In genomic region chr9:36769048-36769413, GRCm38 (mm10) we compare ENCODE assay signal across 8 mouse cellular contexts. TPM values are rescaled to one million over a fixed set of nuclear protein-coding genes. Genes with fewer than 3 reads are reported as not detected.
DNase-seq lines count a peak whose midpoint lies in the region; ATAC-seq lines count a peak whose summit lies in the region.

No protein-coding gene starts in this region.

- peaks cover 8% of the 10 kb centered on the region; the same call in 1 of the 2 replicates for H3K36me3 ChIP-seq in kidney, embryonic 14.5 days (ENCODE audit: control insufficient read depth, insufficient read depth, low read length)
- peaks cover 2% of the 10 kb centered on the region for H3K36me3 ChIP-seq in forebrain, embryonic 14.5 days (ENCODE audit: control insufficient read depth, insufficient read depth, low read length)
- peaks cover 3% of the 10 kb centered on the region for H3K36me3 ChIP-seq in midbrain, embryonic 12.5 days

- peak; percentile 3 for DNase-seq in CD4-positive, CD25-positive, alpha-beta regulatory T cell, adult 2 months (ENCODE audit: low read depth, low spot score)
- DNase-seq in kidney, postnatal 14 days = no peak
- no peak for DNase-seq in forebrain, embryonic 14.5 days (ENCODE audit: low spot score)
- DNase-seq in frontal cortex, postnatal 25 days (ENCODE audit: low spot score in 2 of 2) = no peak
- DNase-seq in right cerebral cortex, postnatal 25 days = no peak

- WGBS in kidney, embryonic 14.5 days = 86% methylated on average over 1 of the region's 1 CpGs
- WGBS in forebrain, embryonic 14.5 days = 78% methylated on average over 1 of the region's 1 CpGs
- 96% methylated on average over 1 of the region's 1 CpGs for WGBS in midbrain, embryonic 12.5 days

- H3K9me3 ChIP-seq in kidney, embryonic 14.5 days (ENCODE audit: control insufficient read depth, low read length) = no peaks in the 10 kb centered on the region
- no peaks in the 10 kb centered on the region for H3K9me3 ChIP-seq in forebrain, embryonic 14.5 days (replicated peaks; ENCODE audit: control insufficient read depth, low read length)
- no peaks in the 10 kb centered on the region for H3K9me3 ChIP-seq in midbrain, embryonic 12.5 days

- H3K4me2 ChIP-seq in kidney, embryonic 14.5 days (replicated peaks; ENCODE audit: low read depth, low read length) = peak overlapping the region; percentile 58; the same call in 1 of the 2 replicates
- peak overlapping the region; percentile 86 for H3K4me2 ChIP-seq in forebrain, embryonic 14.5 days (ENCODE audit: low read length)
- H3K4me2 ChIP-seq in midbrain, embryonic 12.5 days (replicated peaks) = peak overlapping the region; percentile 82

- peaks cover 15% of the 10 kb centered on the region for H3K4me1 ChIP-seq in kidney, embryonic 14.5 days (ENCODE audit: control insufficient read depth, insufficient read depth, low read length)
- peaks cover 11% of the 10 kb centered on the region for H3K4me1 ChIP-seq in forebrain, embryonic 14.5 days (ENCODE audit: control insufficient read depth, insufficient read depth, low read length)
- peaks cover 20% of the 10 kb centered on the region for H3K4me1 ChIP-seq in midbrain, embryonic 12.5 days

- H3K27me3 ChIP-seq in kidney, embryonic 14.5 days (ENCODE audit: control insufficient read depth, insufficient read depth, low read length) = no peaks in the 10 kb centered on the region
- H3K27me3 ChIP-seq in forebrain, embryonic 14.5 days (replicated peaks; ENCODE audit: control insufficient read depth, insufficient read depth, low read length) = no peaks in the 10 kb centered on the region
- no peaks in the 10 kb centered on the region for H3K27me3 ChIP-seq in midbrain, embryonic 12.5 days

- no peak overlapping the region for H3K4me3 ChIP-seq in kidney, embryonic 14.5 days (ENCODE audit: low read length)
- no peak overlapping the region for H3K4me3 ChIP-seq in forebrain, embryonic 14.5 days (ENCODE audit: low read depth, low read length)
- H3K4me3 ChIP-seq in midbrain, embryonic 12.5 days = no peak overlapping the region

- no peak for ATAC-seq in CD4-positive, CD25-positive, alpha-beta regulatory T cell, adult 4 months
- no peak for ATAC-seq in kidney, embryonic 14.5 days (ENCODE audit: low FRiP score, low TSS enrichment)
- no peak for ATAC-seq in forebrain, embryonic 14.5 days
- ATAC-seq in midbrain, embryonic 12.5 days (ENCODE audit: low FRiP score, low read depth) = no peak

- no peak overlapping the region for H3K27ac ChIP-seq in kidney, embryonic 14.5 days (ENCODE audit: low read depth, low read length)
- H3K27ac ChIP-seq in forebrain, embryonic 14.5 days (ENCODE audit: low read depth, low read length) = no peak overlapping the region
- no peak overlapping the region for H3K27ac ChIP-seq in midbrain, embryonic 12.5 days (replicated peaks)

- H3K9ac ChIP-seq in kidney, embryonic 14.5 days (ENCODE audit: low read depth, low read length) = no peak overlapping the region
- H3K9ac ChIP-seq in forebrain, embryonic 14.5 days (ENCODE audit: low read length) = no peak overlapping the region
- no peak overlapping the region for H3K9ac ChIP-seq in midbrain, embryonic 12.5 days (replicated peaks)

RNA-seq across cellular contexts. Expression of gene Stt3a, which starts 1.6 kb away (rescaled TPM):
- polyA plus RNA-seq in CD4-positive, CD25-positive, alpha-beta regulatory T cell, adult 4 months (2017; shearing (Covaris generic)) = 100 to 1,000 TPM; 223 to 232 TPM
- 179 and 240 TPM in 2 replicates for polyA plus RNA-seq in kidney, embryonic 14.5 days (2014; fragmentation: Nextera tagmentation; extraction: Ambion mirVana)
- polyA plus RNA-seq in forebrain, embryonic 14.5 days (2014; fragmentation: Nextera tagmentation; extraction: Ambion mirVana) = 69.5 and 93.6 TPM in 2 replicates
- polyA plus RNA-seq in midbrain, embryonic 12.5 days (2016; fragmentation: Nextera tagmentation; extraction: Ambion mirVana) = 132 and 165 TPM in 2 replicates

RNA-seq across cellular contexts. Expression of gene Ei24, which starts 28.2 kb away (rescaled TPM):
- polyA plus RNA-seq in CD4-positive, CD25-positive, alpha-beta regulatory T cell, adult 4 months (2017; shearing (Covaris generic)) = 10 to 100 TPM; 12.9 to 13.7 TPM
- polyA plus RNA-seq in kidney, embryonic 14.5 days (2014; fragmentation: Nextera tagmentation; extraction: Ambion mirVana) = 49.2 and 72.4 TPM in 2 replicates
- 89.9 and 92.9 TPM in 2 replicates for polyA plus RNA-seq in forebrain, embryonic 14.5 days (2014; fragmentation: Nextera tagmentation; extraction: Ambion mirVana)
- polyA plus RNA-seq in midbrain, embryonic 12.5 days (2016; fragmentation: Nextera tagmentation; extraction: Ambion mirVana) = 107 and 109 TPM in 2 replicates

RNA-seq across cellular contexts. Expression of gene Chek1, which starts 42.2 kb away (rescaled TPM):
- polyA plus RNA-seq in CD4-positive, CD25-positive, alpha-beta regulatory T cell, adult 4 months (2017; shearing (Covaris generic)) = 1 to 10 TPM; 6.1 to 7.0 TPM
- 38.4 and 44.7 TPM in 2 replicates for polyA plus RNA-seq in kidney, embryonic 14.5 days (2014; fragmentation: Nextera tagmentation; extraction: Ambion mirVana)
- 24.8 and 25.3 TPM in 2 replicates for polyA plus RNA-seq in forebrain, embryonic 14.5 days (2014; fragmentation: Nextera tagmentation; extraction: Ambion mirVana)
- 38.3 and 39.5 TPM in 2 replicates for polyA plus RNA-seq in midbrain, embryonic 12.5 days (2016; fragmentation: Nextera tagmentation; extraction: Ambion mirVana)

RNA-seq across cellular contexts. Expression of gene Fez1, which starts 52.6 kb away (rescaled TPM):
- polyA plus RNA-seq in CD4-positive, CD25-positive, alpha-beta regulatory T cell, adult 4 months (2017; shearing (Covaris generic)) = 1 to 10 TPM in 1 of 2 experiments, not detected in 1; 1.6 TPM
- polyA plus RNA-seq in kidney, embryonic 14.5 days (2014; fragmentation: Nextera tagmentation; extraction: Ambion mirVana) = 5.4 and 5.5 TPM in 2 replicates
- 620 and 684 TPM in 2 replicates for polyA plus RNA-seq in forebrain, embryonic 14.5 days (2014; fragmentation: Nextera tagmentation; extraction: Ambion mirVana)
- polyA plus RNA-seq in midbrain, embryonic 12.5 days (2016; fragmentation: Nextera tagmentation; extraction: Ambion mirVana) = 452 and 456 TPM in 2 replicates
